Mouse (Mus musculus): ENCODE measurements around the gene Med13l. TPM values are rescaled to one million over a fixed set of nuclear protein-coding genes. Genes with fewer than 3 reads are reported as not detected.

Med13l gene
- total and polyA plus RNA-seq, 3 experiments = 2.0 to 11.0 (median 10.1) TPM

DNA sequence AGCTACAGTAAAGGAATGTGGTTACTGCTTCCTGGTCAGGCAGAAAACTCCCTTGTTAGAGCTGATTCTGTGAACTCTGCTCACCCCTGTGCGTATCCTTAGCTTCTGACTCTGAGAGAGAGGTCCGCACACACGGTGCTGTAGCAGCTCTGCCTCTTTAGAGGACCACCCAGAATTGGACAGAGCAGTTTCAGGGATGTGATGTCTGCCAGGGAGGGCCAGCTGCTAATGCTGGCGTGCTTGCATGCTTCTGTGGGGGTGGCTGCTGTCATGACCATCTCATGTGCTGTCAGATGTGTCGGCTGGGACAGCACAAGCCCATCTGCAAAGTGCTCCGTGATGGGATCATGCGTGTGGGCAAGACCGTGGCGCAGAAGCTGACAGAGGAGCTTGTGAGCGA is 186.5 kb downstream of the Med13l start:
- no peak for DNase-seq (ENCODE audit: extremely low read depth)
- H3K9ac ChIP-seq (ENCODE audit: insufficient read depth, low read depth) = no peak overlapping the region
- no peaks in the 10 kb centered on the region for H3K79me2 ChIP-seq (replicated peaks; ENCODE audit: control insufficient read depth, extremely low read depth, insufficient read depth, poor library complexity, severe bottlenecking)
- peaks cover 0 to 14% of the 10 kb centered on the region in 2 experiments; a peak in 2 of 4 replicates for H3K4me1 ChIP-seq (ENCODE audit: control insufficient read depth in 1 of 2, insufficient read depth in 2 of 2)
- no peak overlapping the region for H3K4me2 ChIP-seq (ENCODE audit: insufficient read depth, low read depth, poor library complexity, severe bottlenecking)
- H3K4me3 ChIP-seq (replicated peaks in 1 of 3; ENCODE audit: low read depth in 2 of 3, low read length in 2 of 3, poor library complexity in 1 of 3) = no peak overlapping the region
- in situ Hi-C loops (cut with MboI; ENCODE audit: low pct_ligation_motif_present, low pct_unique_long_range_greater_than_20kb, low sequenced_read_pairs) = no loop called here
- no peak overlapping the region for H3K27ac ChIP-seq (ENCODE audit: insufficient read depth, low read depth)
- no peaks in the 10 kb centered on the region for H3K27me3 ChIP-seq (replicated peaks)
- TF ChIP-seq MAFK (IDR thresholded peaks at IDR 0.05; ENCODE audit: insufficient replicate concordance, low read length) = no peak
- no peak for TF ChIP-seq NELFE (IDR thresholded peaks at IDR 0.05; ENCODE audit: low read depth, low read length)
- TF ChIP-seq ELF1 (IDR thresholded peaks at IDR 0.05; ENCODE audit: low read depth, low read length) = no peak
- TF ChIP-seq UBTF (IDR thresholded peaks at IDR 0.05; ENCODE audit: low read depth, low read length) = no peak
- no peak for TF ChIP-seq RCOR1 (conservative IDR thresholded peaks at IDR 0.05; ENCODE audit: low read depth, low read length)
- TF ChIP-seq PAX5 (IDR thresholded peaks at IDR 0.05; ENCODE audit: low read length) = no peak
- TF ChIP-seq RAD21 (IDR thresholded peaks at IDR 0.05; ENCODE audit: low read depth, low read length) = no peak
- TF ChIP-seq KAT2A (IDR thresholded peaks at IDR 0.05; ENCODE audit: insufficient replicate concordance, low read length) = no peak
- no peak for TF ChIP-seq TCF12 (IDR thresholded peaks at IDR 0.05; ENCODE audit: low read depth, low read length)
- TF ChIP-seq USF1 (IDR thresholded peaks at IDR 0.05; ENCODE audit: low read depth, low read length) = no peak
- no peak for TF ChIP-seq HCFC1 (IDR thresholded peaks at IDR 0.05; ENCODE audit: low read depth, low read length)
- no peak for TF ChIP-seq SMC3 (IDR thresholded peaks at IDR 0.05; ENCODE audit: low read depth, low read length)
- dilution Hi-C loops (cut with MboI; ENCODE audit: extremely low pct_ligation_motif_present, extremely low pct_unique_long_range_greater_than_20kb, low sequenced_read_pairs) = no loop called here
- no peaks in the 10 kb centered on the region for H3K9me3 ChIP-seq (replicated peaks; ENCODE audit: low read length)
- peaks cover 82 to 96% of the 10 kb centered on the region in 2 experiments for H3K36me3 ChIP-seq (replicated peaks in 1 of 2; ENCODE audit: control insufficient read depth in 1 of 2, insufficient read depth in 1 of 2, low read length in 1 of 2)

DNA sequence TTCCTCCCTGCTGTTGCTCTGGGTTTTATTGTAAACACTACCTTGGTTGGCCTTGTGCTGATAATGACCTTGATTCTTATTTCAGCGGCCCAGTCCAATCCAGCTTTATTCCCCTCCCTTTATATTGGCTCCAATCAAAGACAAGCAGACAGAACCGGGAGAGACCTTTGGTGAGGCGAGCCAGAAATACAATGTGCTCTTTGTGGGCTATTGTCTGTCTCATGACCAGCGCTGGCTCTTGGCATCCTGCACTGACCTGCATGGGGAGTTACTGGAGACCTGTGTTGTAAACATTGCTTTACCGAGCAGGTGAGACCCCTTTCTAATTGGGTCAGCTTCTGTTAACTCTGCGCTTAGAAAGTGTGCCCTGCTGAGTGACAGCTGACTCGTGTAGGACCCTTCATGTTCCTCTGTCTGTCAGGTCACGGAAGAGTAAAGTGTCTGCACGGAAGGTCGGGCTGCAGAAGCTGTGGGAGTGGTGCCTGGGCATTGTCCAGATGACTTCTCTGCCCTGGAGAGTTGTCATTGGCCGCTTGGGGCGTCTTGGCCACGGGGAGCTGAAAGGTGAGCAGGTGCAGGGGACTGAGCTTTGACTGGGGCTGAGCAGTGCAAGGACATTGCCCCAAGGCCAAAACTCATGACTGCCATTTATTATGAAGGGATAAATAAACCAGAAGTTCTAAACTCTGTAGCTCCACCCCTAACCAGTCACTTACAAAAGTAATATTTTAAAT is 191.1 kb downstream of the Med13l start:
- TF ChIP-seq RAD21 (IDR thresholded peaks at IDR 0.05; ENCODE audit: low read depth, low read length) (no peak), TBP (conservative IDR thresholded peaks at IDR 0.05; ENCODE audit: low read depth, low read length) (no peak), POLR2A (IDR thresholded peaks at IDR 0.05; ENCODE audit: low read depth, low read length) (no peak), ELF1 (IDR thresholded peaks at IDR 0.05; ENCODE audit: low read depth, low read length) (no peak), TCF12 (IDR thresholded peaks at IDR 0.05; ENCODE audit: low read depth, low read length) (no peak), CTCF (conservative IDR thresholded peaks at IDR 0.05 in 1 of 2, IDR thresholded peaks at IDR 0.05 in 1 of 2; ENCODE audit: low read depth in 2 of 2, low read length in 2 of 2) (no peak), MEF2A (IDR thresholded peaks at IDR 0.05; ENCODE audit: borderline replicate concordance, low read depth, low read length) (no peak), E2F4 (IDR thresholded peaks at IDR 0.05; ENCODE audit: insufficient replicate concordance, low read depth, low read length) (no peak), USF2 (conservative IDR thresholded peaks at IDR 0.05; ENCODE audit: low read depth, low read length) (no peak), NELFE (IDR thresholded peaks at IDR 0.05; ENCODE audit: low read depth, low read length) (no peak), CHD1 (IDR thresholded peaks at IDR 0.05; ENCODE audit: low read depth, low read length) (no peak), RCOR1 (conservative IDR thresholded peaks at IDR 0.05; ENCODE audit: low read depth, low read length) (no peak), IRF4 (IDR thresholded peaks at IDR 0.05; ENCODE audit: low read depth, low read length) (no peak), ZNF384 (IDR thresholded peaks at IDR 0.05; ENCODE audit: low read depth, low read length) (no peak)
- dilution Hi-C loops (cut with MboI; ENCODE audit: extremely low pct_ligation_motif_present, extremely low pct_unique_long_range_greater_than_20kb, low sequenced_read_pairs) = no loop called here

More for the DNA sequence above, 191.1 kb downstream of the Med13l start:
- Histone ChIP-seq H3K9me3 (replicated peaks; ENCODE audit: low read length) (no peaks in the 10 kb centered on the region), H3K79me2 (replicated peaks; ENCODE audit: control insufficient read depth, extremely low read depth, insufficient read depth, poor library complexity, severe bottlenecking) (no peaks in the 10 kb centered on the region), H3K4me3 (replicated peaks in 1 of 3; ENCODE audit: low read depth in 2 of 3, low read length in 2 of 3, poor library complexity in 1 of 3) (no peak overlapping the region), H3K36me3 (replicated peaks in 1 of 2; ENCODE audit: control insufficient read depth in 1 of 2, insufficient read depth in 1 of 2, low read length in 1 of 2) (peaks cover 91 to 99% of the 10 kb centered on the region in 2 experiments), H3K9ac (ENCODE audit: insufficient read depth, low read depth) (no peak overlapping the region), H3K27ac (ENCODE audit: insufficient read depth, low read depth) (no peak overlapping the region), H3K4me2 (ENCODE audit: insufficient read depth, low read depth, poor library complexity, severe bottlenecking) (no peak overlapping the region), H3K4me1 (ENCODE audit: control insufficient read depth in 1 of 2, insufficient read depth in 2 of 2) (no peaks in the 10 kb centered on the region), H3K27me3 (replicated peaks) (no peaks in the 10 kb centered on the region)
- in situ Hi-C loops (cut with MboI; ENCODE audit: low pct_ligation_motif_present, low pct_unique_long_range_greater_than_20kb, low sequenced_read_pairs) = no loop called here
- no peak for DNase-seq (ENCODE audit: extremely low read depth)
